Mouse (Mus musculus): ENCODE data around the gene Kiss1.
A peak's percentile ranks its signal among the peaks of the same experiment; 100 is the strongest.

The Kiss1 gene

GRCm38 (mm10) chr1:133321267-133321925 is at the start of gene Kiss1:
Gene Kiss1, plus strand, starts transcription at chr1:133321875.
- no peak for DNase-seq

- no peak for DNase-seq
These were observed 47.5 kb upstream of the Kiss1 start for GRCm38 (mm10) chr1:133274163-133274562.

- DNase-seq: no peak
These were observed 44.7 kb upstream of the Kiss1 start for GRCm38 (mm10) chr1:133276983-133277382.

- DNase-seq: no peak
These were observed 43.1 kb upstream of the Kiss1 start for GRCm38 (mm10) chr1:133278539-133278938.

- no peak for DNase-seq
These were observed 42.6 kb upstream of the Kiss1 start for GRCm38 (mm10) chr1:133278946-133279631.

GRCm38 (mm10) chr1:133279632-133280093 is 42.0 kb upstream of the Kiss1 start:
- no peak for DNase-seq

GRCm38 (mm10) chr1:133280537-133280936 is 41.1 kb upstream of the Kiss1 start:
- no peak for DNase-seq

- DNase-seq: no peak
These were observed 35.8 kb upstream of the Kiss1 start for GRCm38 (mm10) chr1:133285907-133286306.

- DNase-seq: no peak
These were observed 34.6 kb upstream of the Kiss1 start for GRCm38 (mm10) chr1:133287051-133287450.

GRCm38 (mm10) chr1:133287880-133288279 is 33.8 kb upstream of the Kiss1 start:
- DNase-seq: no peak

GRCm38 (mm10) chr1:133291888-133292287 is 29.8 kb upstream of the Kiss1 start:
- DNase-seq: no peak

- no peak for DNase-seq
These were observed 29.1 kb upstream of the Kiss1 start for GRCm38 (mm10) chr1:133292608-133293007.

- no peak for DNase-seq
These were observed 25.3 kb upstream of the Kiss1 start for GRCm38 (mm10) chr1:133296376-133296775.

GRCm38 (mm10) chr1:133298816-133299215 is 22.9 kb upstream of the Kiss1 start:
- DNase-seq: no peak

GRCm38 (mm10) chr1:133302540-133302939 is 19.1 kb upstream of the Kiss1 start:
- no peak for DNase-seq

GRCm38 (mm10) chr1:133306842-133307241 is 14.8 kb upstream of the Kiss1 start:
- DNase-seq: peak; percentile 51 to 74

- peak in 1 of 2 experiments; percentile 21 for DNase-seq
These were observed 14.4 kb upstream of the Kiss1 start for GRCm38 (mm10) chr1:133307318-133307717.

GRCm38 (mm10) chr1:133309652-133310267 is 11.9 kb upstream of the Kiss1 start, which contains the start of gene Golt1a:
Gene Golt1a, plus strand, starts transcription at chr1:133309800.
- DNase-seq: no peak

GRCm38 (mm10) chr1:133311240-133311639 is 10.4 kb upstream of the Kiss1 start:
- no peak for DNase-seq

- no peak for DNase-seq
These were observed 9.7 kb upstream of the Kiss1 start for GRCm38 (mm10) chr1:133311946-133312345.

- peak; percentile 21 to 58 for DNase-seq
These were observed 7.3 kb upstream of the Kiss1 start for GRCm38 (mm10) chr1:133314364-133314763.

- no peak for DNase-seq
These were observed 5.9 kb upstream of the Kiss1 start for GRCm38 (mm10) chr1:133315775-133316174.

GRCm38 (mm10) chr1:133316577-133316976 is 5.1 kb upstream of the Kiss1 start:
- no peak for DNase-seq

GRCm38 (mm10) chr1:133317149-133317548 is 4.5 kb upstream of the Kiss1 start:
- DNase-seq: no peak
